Mouse (Mus musculus) frontal cortex, postnatal 14 days (tissue): ENCODE data around the gene Acat2.
"Not testable (repeated sequence)": the region's sequence is repeated elsewhere in the genome, so short reads cannot be mapped to it uniquely, and the experiment has no call there.

ENCODE experiments used
- DNase-seq, 2 experiments: peaks; one replicate each; pipeline ENCODE4 v3.0.0; 2022; ENCODE audit warnings: low spot score in 2 of 2

Acat2 gene

DNA sequence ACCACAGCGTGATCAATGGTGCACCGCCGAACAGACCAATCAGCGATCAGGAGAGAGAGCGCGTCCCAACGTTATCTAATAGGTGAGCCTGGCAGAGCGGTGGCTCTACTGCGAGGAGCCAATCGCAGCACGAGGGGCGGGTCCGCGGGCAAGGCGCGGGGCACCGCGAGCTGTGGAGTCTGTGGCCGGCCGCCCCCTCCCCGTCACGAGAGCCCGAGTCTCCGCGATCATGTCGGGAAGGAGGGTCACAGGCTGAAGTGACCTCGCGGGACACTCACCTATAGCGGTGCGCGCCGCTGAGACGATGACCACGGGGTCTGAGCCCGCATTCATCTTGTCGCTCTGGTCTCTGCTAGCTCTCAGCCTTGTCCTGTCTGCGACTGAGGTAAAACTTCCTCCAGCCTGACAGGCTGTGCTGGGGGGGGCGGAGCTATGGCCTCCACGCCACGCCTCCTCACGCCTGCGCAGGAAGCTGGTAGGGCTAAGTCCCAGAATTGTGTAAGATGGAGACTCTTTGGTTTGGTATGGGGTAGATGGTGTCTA lies at the start of gene Acat2:
TSS of gene Acat2 (minus strand) at position 417 of the 543 bp plus-strand sequence.
- DNase-seq, result peak; percentile 93

GRCm38 (mm10) chr17:13009887-13010286 lies 49.3 kb upstream of the Acat2 start:
- DNase-seq, result no peak

- DNase-seq, result no peak
Measured at GRCm38 (mm10) chr17:13008528-13008927, 48.0 kb upstream of the Acat2 start.

GRCm38 (mm10) chr17:13007730-13008425 lies 47.3 kb upstream of the Acat2 start:
- peak; percentile 94 to 97 for DNase-seq

- no peak for DNase-seq
Measured at GRCm38 (mm10) chr17:13006984-13007383, 46.4 kb upstream of the Acat2 start.

DNA sequence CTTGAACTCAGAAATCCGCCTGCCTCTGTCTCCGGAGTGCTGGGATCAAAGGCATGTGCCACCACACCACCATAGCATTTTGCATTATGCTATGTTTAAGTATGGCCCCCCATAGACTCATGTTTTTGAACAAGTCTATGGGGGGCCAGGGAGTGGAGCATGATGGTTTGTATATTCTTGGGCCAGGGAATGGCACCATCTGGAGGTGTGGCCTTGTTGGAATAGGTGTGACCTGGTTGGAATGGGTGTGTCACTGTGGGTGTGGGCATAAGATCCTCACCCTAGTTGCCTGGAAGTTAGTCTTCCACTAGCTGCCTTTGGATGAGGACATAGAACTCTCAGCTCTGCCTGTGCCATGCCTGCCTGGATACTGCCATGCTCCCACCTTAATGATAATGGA lies 46.0 kb upstream of the Acat2 start, which contains the start of gene Sod2:
TSS of gene Sod2 (plus strand) at position 301 of the 400 bp plus-strand sequence.
- DNase-seq, result not testable (repeated sequence)

DNA sequence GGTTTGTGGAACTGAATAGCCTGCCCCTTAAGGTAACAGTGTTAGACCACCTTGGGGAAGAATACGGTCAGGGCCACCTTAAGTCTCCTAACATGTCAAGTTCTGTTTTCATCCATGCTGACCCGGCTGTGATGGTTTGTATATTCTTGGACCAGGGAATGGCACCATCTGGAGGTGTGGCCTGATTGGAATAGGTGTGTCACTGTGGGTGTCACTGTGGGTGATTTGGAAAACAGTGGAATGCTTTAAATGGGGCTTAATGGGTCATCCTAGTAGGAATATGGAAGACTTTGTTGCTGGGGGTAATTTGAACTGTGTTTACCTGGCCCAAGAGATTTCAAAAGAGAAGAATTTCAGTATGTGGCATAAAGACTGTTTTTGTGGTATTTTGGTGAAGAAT lies 43.9 kb upstream of the Acat2 start:
- not testable (repeated sequence) for DNase-seq

GRCm38 (mm10) chr17:13002243-13002642 lies 41.7 kb upstream of the Acat2 start:
- DNase-seq, result not testable (repeated sequence)

DNA sequence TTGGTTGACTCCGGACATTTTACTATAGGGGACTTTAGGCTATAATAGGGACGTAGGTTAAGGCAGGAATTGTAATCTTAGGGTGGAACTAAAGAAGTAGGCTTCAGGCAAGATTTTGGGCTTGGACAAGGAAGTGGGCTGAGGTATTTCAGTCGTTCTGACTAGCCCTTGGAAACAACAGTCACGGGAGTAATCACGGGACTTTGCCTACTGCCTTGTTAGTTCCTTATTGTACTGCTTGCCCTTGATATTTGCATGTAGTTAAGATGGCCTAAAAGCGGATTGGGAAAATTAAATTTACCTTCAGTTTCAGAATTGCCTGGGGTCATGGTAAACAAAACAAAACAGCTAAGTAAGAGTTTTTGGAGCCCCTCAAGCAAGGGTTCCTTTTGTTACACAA lies 38.5 kb upstream of the Acat2 start:
- DNase-seq, result no peak

DNA sequence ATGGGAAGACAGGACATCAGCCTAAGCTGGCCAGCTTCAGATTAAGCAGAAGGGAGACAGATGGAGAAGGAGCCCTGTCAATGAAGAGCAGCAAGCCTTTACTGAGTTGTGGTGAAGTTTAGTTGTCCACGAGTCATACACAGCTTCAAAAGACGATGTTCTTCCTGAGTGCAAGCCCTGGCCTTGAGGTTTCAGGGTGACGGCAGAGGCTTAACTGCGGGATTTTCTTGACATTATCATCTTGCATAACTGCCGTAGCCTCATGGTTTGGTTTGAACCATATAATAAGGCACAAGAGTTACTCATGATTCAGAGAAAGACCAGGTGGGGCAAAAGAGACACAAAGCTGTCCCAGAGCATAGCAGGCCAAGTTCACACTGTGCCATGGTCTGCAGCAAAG lies 37.3 kb upstream of the Acat2 start:
- DNase-seq, result no peak

DNA sequence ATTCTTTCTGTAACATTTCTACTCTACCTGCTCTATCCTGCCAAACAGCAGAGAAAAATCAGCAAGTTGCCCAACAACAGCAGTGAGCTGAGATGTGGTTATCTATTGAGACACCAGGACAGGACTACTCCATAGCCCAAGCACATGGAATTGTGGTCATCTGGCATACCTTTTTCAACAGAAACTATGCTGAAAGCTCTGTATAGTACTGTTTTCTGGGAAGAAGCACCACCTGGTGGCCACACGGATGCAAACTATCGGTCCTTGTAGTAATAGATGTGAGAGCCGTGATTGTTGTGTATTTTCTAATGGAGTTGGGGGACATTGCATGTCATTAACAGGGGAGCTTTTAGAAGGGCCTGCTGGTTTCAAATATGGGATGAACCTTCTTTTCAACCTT lies 35.8 kb upstream of the Acat2 start:
- DNase-seq, result peak in 1 of 2 experiments; percentile 51

- no peak for DNase-seq
Measured at GRCm38 (mm10) chr17:12994069-12994468, 33.5 kb upstream of the Acat2 start, which contains the start of gene Wtap. Gene Wtap (minus strand): TSS chr17:12994169.

DNA sequence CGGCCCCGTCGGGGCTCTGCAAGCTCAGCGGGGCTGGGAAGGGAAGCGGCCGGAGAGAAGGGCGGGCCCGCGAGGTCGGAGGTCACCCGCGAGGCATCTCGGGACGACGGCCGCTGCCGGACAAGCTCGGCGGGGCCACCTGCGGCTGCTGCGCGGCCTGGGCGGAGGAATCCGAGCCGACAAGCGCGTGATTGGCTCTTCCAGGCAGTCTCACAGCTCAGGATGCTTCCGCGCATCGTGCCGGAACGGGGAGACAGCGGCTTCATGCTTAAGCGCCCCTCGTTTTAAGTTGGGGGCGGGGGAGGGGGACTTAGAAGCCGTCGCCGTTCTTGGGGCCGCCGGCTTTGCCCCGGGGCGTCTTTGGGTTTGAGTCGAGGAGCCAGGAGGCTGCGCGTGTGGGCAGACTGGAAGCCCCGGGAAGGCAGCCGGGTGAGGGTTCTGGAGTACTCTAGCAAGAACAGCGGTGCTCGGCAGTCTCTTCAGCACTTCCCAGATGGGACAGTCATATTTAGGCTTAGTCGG lies 32.0 kb upstream of the Acat2 start:
- DNase-seq, result peak; percentile 90 to 91

DNA sequence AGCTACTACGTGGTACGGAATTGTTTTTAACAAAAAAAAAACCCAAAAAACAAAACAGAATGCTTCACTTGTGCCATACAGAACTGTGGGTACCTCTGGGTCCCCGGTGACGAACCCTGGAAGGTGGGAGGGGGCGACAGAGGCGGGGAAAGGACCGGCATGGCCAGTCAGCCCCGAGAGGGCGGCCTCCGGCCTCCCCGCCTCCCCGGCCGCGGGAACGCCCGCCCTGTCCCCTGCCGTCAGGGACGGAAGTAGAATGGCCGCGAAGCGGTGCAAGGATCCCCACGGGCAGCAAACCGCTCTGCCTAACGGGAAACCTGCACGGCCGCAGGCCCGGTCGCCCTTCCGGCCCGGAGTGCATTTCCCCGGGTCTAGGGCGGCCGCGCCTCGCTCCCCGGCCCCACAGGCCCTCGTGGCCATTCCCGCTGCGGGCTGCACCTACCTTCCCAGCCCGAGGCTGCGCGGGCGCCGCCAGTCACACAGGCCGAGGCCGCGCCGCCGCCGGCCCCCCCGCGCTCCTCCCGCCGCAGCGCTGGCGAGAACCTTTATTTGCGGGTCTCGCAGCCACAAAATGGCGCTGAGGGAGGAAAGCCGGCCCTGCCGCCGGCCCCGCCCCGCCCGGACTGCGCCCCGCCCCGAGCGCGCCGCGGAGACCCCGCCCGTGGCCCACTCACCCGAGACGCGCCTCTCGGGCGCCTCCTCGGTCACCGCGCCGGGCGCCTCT lies 31.2 kb upstream of the Acat2 start:
- peak; percentile 79 to 80 for DNase-seq

DNA sequence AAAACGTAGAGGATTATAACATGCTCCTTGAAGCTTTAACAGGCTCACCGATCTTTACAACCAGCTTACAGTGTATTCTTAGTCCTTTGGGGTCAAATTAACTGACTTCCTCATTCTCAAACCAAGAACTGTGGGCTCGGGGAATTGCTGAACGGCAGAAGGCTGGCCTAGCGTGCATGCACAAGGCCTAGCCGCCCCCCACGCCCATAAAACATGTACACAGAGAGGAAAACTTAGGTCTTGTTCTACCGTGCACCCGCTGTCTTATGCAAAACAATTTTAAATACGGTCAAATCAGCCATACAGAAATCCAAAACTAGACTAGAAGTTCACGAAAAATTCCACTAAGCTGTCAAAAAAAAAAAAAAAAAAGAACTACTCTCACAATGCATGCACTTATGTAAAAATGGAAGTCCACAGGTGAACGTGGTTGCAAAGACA lies 30.7 kb upstream of the Acat2 start:
- no peak for DNase-seq

DNA sequence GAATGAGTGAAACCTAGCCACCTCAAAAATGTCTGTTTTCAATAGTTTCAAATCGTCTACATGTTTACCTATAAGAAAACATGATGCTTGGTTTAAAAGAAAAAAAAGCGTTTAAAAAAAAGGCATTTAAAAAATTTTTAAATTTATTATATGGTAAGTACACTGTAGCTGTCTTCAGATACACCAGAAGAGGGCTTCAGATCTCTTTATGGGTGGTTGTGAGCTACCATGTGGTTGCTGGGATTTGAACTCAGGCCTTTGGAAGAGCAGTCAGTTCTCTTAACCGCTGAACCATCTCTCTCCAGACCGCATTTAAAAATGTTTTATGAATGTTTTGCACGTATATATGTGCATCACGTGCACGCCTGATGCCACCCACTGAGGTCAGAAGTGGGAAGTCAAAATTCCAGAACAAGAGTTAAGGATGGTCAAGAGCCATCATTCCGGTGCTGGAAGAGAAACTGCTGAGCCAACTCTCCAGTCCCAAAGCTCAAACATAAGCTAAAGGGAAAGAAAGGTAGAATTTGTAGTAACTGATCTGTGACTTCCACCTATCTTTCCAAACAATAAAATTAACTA lies 30.1 kb upstream of the Acat2 start:
- DNase-seq, result no peak

- DNase-seq, result not testable (repeated sequence)
Measured at GRCm38 (mm10) chr17:12988096-12988495, 27.5 kb upstream of the Acat2 start.

DNA sequence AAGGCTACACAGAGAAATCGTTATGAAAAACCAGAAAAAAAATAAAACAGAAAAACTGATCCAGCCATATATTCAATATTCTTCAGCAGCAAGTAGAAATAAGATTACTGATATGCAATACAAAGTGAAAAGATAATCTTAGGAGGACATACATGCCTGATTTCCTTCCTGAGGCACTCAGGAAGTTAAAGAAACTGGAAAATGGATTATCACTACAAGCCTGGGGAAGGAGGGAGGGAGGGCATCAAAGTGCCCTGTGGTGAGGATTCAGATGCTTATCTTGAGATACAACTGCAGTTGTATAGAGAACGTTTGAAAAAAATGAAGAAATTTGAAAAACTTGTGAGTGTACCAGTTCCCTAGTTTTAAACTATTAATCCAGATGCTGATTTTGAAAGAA lies 23.4 kb upstream of the Acat2 start:
- no peak for DNase-seq

- no peak for DNase-seq
Measured at GRCm38 (mm10) chr17:12978546-12978945, 18.0 kb upstream of the Acat2 start.

DNA sequence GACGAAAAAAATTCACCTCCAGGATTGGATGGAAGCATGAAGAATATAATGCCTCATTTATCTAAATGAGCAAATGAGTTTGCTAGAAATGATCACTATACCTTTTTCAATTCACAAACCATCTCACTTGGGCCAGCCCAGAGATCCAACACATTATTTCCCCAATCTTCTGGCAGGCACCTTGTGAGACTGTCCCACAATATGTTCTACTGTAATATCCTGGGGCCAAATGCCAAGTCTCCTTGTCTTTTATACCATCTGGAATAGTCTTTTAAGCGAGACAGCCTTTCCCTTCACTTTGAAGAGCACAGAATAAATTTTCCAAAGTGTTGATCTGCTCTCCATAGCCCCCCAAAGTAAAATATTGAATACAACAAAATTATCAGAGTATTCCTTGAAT lies 13.3 kb upstream of the Acat2 start:
- no peak for DNase-seq

DNA sequence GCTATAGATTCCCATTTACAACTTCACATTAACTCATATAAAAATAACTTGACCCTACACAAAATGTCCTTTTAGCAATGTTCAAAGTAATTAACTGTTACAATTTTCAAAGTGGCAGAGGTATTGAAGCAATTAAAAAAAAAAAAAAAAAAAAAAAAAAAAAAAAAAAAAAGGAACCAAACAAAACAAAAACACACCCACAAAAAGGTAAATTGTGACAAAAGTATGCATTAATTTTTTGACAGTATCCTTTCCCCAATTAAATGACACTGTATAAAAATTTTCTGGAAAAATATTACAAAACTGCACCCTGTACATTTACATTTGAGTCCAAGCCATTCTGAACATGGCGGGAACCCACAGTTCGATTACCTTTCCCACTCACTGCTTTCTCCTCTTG lies 6.6 kb upstream of the Acat2 start:
- no peak for DNase-seq

DNA sequence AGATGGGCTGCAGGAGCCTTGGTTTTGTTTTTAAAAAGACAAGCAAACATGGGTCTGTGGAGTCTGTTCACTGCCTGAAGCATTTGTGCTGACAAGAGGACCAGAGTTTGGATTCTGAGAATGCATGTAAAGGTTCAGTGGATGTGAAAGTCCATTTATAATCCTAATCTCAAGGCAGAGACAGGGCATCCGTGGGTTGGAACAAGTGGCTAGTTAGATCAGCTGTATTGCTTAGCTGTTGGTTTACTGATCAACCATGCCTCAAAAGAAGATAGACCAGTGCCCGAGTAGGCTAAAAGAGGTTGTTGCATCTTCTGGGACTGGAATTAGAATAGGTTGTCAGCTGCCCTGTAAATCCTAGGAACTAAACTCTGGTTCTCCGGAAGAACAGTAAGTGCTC lies 2.9 kb upstream of the Acat2 start:
- DNase-seq, result no peak
